Mouse (Mus musculus) stomach, embryonic 16.5 days (tissue): ENCODE measurements around the gene Atp1a4. TPM values are rescaled to one million over a fixed set of nuclear protein-coding genes. Genes with fewer than 3 reads are reported as not detected.

Source experiments
- ATAC-seq: fragments of 200-750 bp; cut with Nextera tagmentation; 2 replicates; pipeline ENCODE4 v1.8.0; 2017; ENCODE audit warnings: moderate number of reproducible peaks, moderate TSS enrichment; ENCODE audit not compliant: insufficient read depth, low FRiP score
- H3K27ac ChIP-seq: fragments of 300-500 bp; sonication (generic); 2 replicates; pipeline ENCODE4 v1.5.1; 2014; ENCODE audit warnings: low read length
- H3K27me3 ChIP-seq: fragments of 300-500 bp; sonication (generic); 2 replicates; pipeline ENCODE4 v1.6.1; 2014; ENCODE audit warnings: low read length, control low read depth, mixed read lengths; ENCODE audit not compliant: control insufficient read depth, insufficient read depth
- H3K36me3 ChIP-seq: fragments of 300-500 bp; sonication (generic); 2 replicates; pipeline ENCODE4 v1.6.1; 2014; ENCODE audit warnings: low read length; ENCODE audit not compliant: control insufficient read depth, insufficient read depth
- H3K4me1 ChIP-seq: fragments of 300-500 bp; sonication (generic); 2 replicates; pipeline ENCODE4 v1.6.1; 2014; ENCODE audit warnings: low read length, control low read depth, mixed read lengths; ENCODE audit not compliant: control insufficient read depth, insufficient read depth
- H3K4me2 ChIP-seq: fragments of 300-500 bp; sonication (generic); 2 replicates; pipeline ENCODE4 v1.6.1; 2014; ENCODE audit warnings: low read depth, low read length, mixed read lengths
- H3K4me3 ChIP-seq: fragments of 300-500 bp; sonication (generic); replicated peaks from 2 replicates; pipeline ENCODE4 v1.5.1; 2014; ENCODE audit warnings: mild to moderate bottlenecking, low read length
- H3K9ac ChIP-seq: fragments of 300-500 bp; sonication (generic); 2 replicates; pipeline ENCODE4 v1.6.1; 2014; ENCODE audit warnings: low read length
- H3K9me3 ChIP-seq: fragments of 300-500 bp; sonication (generic); replicated peaks from 2 replicates; pipeline ENCODE4 v1.6.1; 2016; ENCODE audit warnings: low read length, control low read depth; ENCODE audit not compliant: control insufficient read depth
- WGBS: fragments of 180-500 bp; shearing (Covaris S2); extraction: QIAGEN DNeasy Blood & Tissue Kit; methylation state at CpG from one replicate; pipeline ENCODE4 v1.1.7; 2014; 5-methylcytosine and 5-hydroxymethylcytosine counted together
- polyA plus RNA-seq: library from polyadenylated mRNA; unstranded; fragments of >200 nt; fragmentation: Nextera tagmentation; extraction: Ambion mirVana; gene quantifications from 2 replicates; pipeline ENCODE4 v1.2.1, GENCODE M21; 2015

Atp1a4 gene
- polyA plus RNA-seq, 1 experiment from 2014 or later = 0.04 TPM

- no peaks in the 10 kb centered on the region for H3K36me3 ChIP-seq
- H3K4me2 ChIP-seq = peak overlapping the region; percentile 40
- H3K9me3 ChIP-seq = no peaks in the 10 kb centered on the region
- peak overlapping the region; percentile 62 for H3K9ac ChIP-seq
- H3K27ac ChIP-seq = peak overlapping the region; percentile 78; the same call in 1 of the 2 replicates
- H3K27me3 ChIP-seq = no peaks in the 10 kb centered on the region
- peaks cover 41% of the 10 kb centered on the region for H3K4me1 ChIP-seq
- ATAC-seq = peak; percentile 47
- peak overlapping the region; percentile 34 for H3K4me3 ChIP-seq
- 0% methylated on average over 5 of the region's 5 CpGs for WGBS
Observed at GRCm38 (mm10) chr1:172217148-172217547, 41.1 kb downstream of the Atp1a4 start.

- 47% methylated on average over 3 of the region's 3 CpGs for WGBS
- H3K4me1 ChIP-seq = peaks cover 21% of the 10 kb centered on the region
- H3K9ac ChIP-seq = no peak overlapping the region
- no peaks in the 10 kb centered on the region for H3K36me3 ChIP-seq
- no peaks in the 10 kb centered on the region for H3K27me3 ChIP-seq
- H3K4me3 ChIP-seq = no peak overlapping the region
- no peaks in the 10 kb centered on the region for H3K9me3 ChIP-seq
- H3K27ac ChIP-seq = no peak overlapping the region
- ATAC-seq = peak; percentile 15; the same call in 1 of the 2 replicates
- H3K4me2 ChIP-seq = no peak overlapping the region
Observed at GRCm38 (mm10) chr1:172214748-172215147, 43.5 kb downstream of the Atp1a4 start.

- 61% methylated on average over 4 of the region's 4 CpGs for WGBS
Observed at GRCm38 (mm10) chr1:172213771-172214170, 44.4 kb downstream of the Atp1a4 start.

GRCm38 (mm10) chr1:172212776-172213175 lies 45.4 kb downstream of the Atp1a4 start:
- Histone ChIP-seq H3K4me3 (no peak overlapping the region), H3K9me3 (no peaks in the 10 kb centered on the region), H3K4me2 (no peak overlapping the region), H3K27ac (0 out of 2 replicates have a peak overlapping the region, but pooled peaks have one; percentile 7), H3K27me3 (no peaks in the 10 kb centered on the region), H3K36me3 (no peaks in the 10 kb centered on the region), H3K9ac (no peak overlapping the region), H3K4me1 (peaks cover 12% of the 10 kb centered on the region)
- no peak for ATAC-seq
- WGBS = 43% methylated on average over 5 of the region's 5 CpGs

More at GRCm38 (mm10) chr1:172213771-172214170, 44.4 kb downstream of the Atp1a4 start:
- no peaks in the 10 kb centered on the region for H3K9me3 ChIP-seq
- H3K4me2 ChIP-seq = no peak overlapping the region
- H3K9ac ChIP-seq = no peak overlapping the region
- H3K4me3 ChIP-seq = no peak overlapping the region
- no peak overlapping the region for H3K27ac ChIP-seq
- H3K4me1 ChIP-seq = peaks cover 12% of the 10 kb centered on the region
- H3K27me3 ChIP-seq = no peaks in the 10 kb centered on the region
- no peaks in the 10 kb centered on the region for H3K36me3 ChIP-seq
- ATAC-seq = no peak

- H3K4me3 ChIP-seq = no peak overlapping the region; the same call in 1 of the 2 replicates
- no peaks in the 10 kb centered on the region for H3K36me3 ChIP-seq
- peak overlapping the region; percentile 95 for H3K27ac ChIP-seq
- H3K4me1 ChIP-seq = peaks cover 47% of the 10 kb centered on the region
- peak; percentile 14; the same call in 1 of the 2 replicates for ATAC-seq
- whole genome bisulfite sequencing = 12% methylated on average over 7 of the region's 7 CpGs
- H3K9me3 ChIP-seq = no peaks in the 10 kb centered on the region
- H3K4me2 ChIP-seq = peak overlapping the region; percentile 66
- no peaks in the 10 kb centered on the region for H3K27me3 ChIP-seq
- H3K9ac ChIP-seq = peak overlapping the region; percentile 91; the same call in 1 of the 2 replicates
Observed at GRCm38 (mm10) chr1:172207111-172207584, 51.1 kb downstream of the Atp1a4 start.

GRCm38 (mm10) chr1:172206141-172206917 lies 51.9 kb downstream of the Atp1a4 start, which contains the start of gene Pea15a:
Pea15a (minus strand) TSS chr1:172206804.
- H3K4me3 ChIP-seq = peak within 1 kb of the TSS; percentile 61

GRCm38 (mm10) chr1:172205741-172206087 lies 52.5 kb downstream of the Atp1a4 start:
- WGBS = 12% methylated on average over 3 of the region's 3 CpGs
- H3K9me3 ChIP-seq = no peaks in the 10 kb centered on the region
- peak overlapping the region; percentile 61 for H3K4me3 ChIP-seq
- H3K36me3 ChIP-seq = no peaks in the 10 kb centered on the region
- peaks cover 61% of the 10 kb centered on the region for H3K4me1 ChIP-seq
- H3K27me3 ChIP-seq = no peaks in the 10 kb centered on the region
- peak overlapping the region; percentile 95 for H3K27ac ChIP-seq
- no peak for ATAC-seq
- peak overlapping the region; percentile 91 for H3K9ac ChIP-seq
- peak overlapping the region; percentile 66 for H3K4me2 ChIP-seq

More at GRCm38 (mm10) chr1:172206141-172206917, 51.9 kb downstream of the Atp1a4 start, which contains the start of gene Pea15a:
- peak within 1 kb of the TSS; percentile 91 for H3K9ac ChIP-seq
- no peaks in the 10 kb centered on the region for H3K36me3 ChIP-seq
- WGBS = under 1% methylated on average over 36 of the region's 40 CpGs
- no peaks in the 10 kb centered on the region for H3K9me3 ChIP-seq
- H3K4me2 ChIP-seq = peak within 1 kb of the TSS; percentile 66
- H3K27ac ChIP-seq = peak within 1 kb of the TSS; percentile 95
- H3K4me1 ChIP-seq = peaks cover 55% of the 10 kb centered on the region
- peak; percentile 88 for ATAC-seq
- H3K27me3 ChIP-seq = no peaks in the 10 kb centered on the region

- peak overlapping the region; percentile 91 for H3K9ac ChIP-seq
- H3K36me3 ChIP-seq = no peaks in the 10 kb centered on the region
- H3K27me3 ChIP-seq = no peaks in the 10 kb centered on the region
- WGBS = 60% methylated on average over 15 of the region's 15 CpGs
- H3K9me3 ChIP-seq = no peaks in the 10 kb centered on the region
- H3K4me3 ChIP-seq = peak overlapping the region; percentile 61
- peak overlapping the region; percentile 66 for H3K4me2 ChIP-seq
- peak overlapping the region; percentile 95; the same call in 1 of the 2 replicates for H3K27ac ChIP-seq
- no peak for ATAC-seq
- peaks cover 65% of the 10 kb centered on the region for H3K4me1 ChIP-seq
Observed at GRCm38 (mm10) chr1:172204814-172205740, 53.1 kb downstream of the Atp1a4 start.
